Mouse (Mus musculus) midbrain, postnatal 0 days (tissue): Measurements from ENCODE around the gene Bcas3. TPM values are rescaled to one million over a fixed set of nuclear protein-coding genes. Genes with fewer than 3 reads are reported as not detected.

Experiments used
- ATAC-seq: fragments of 200-750 bp; cut with Nextera tagmentation; 2 replicates; pipeline ENCODE4 v1.8.0; 2017; ENCODE audit warnings: moderate number of reproducible peaks, mild to moderate bottlenecking, moderate TSS enrichment, moderate library complexity; ENCODE audit not compliant: low FRiP score
- DNase-seq: peaks from one replicate; pipeline ENCODE4 v3.0.0-alpha.2; 2015; ENCODE audit warnings: low spot score
- H3K27ac ChIP-seq: fragments of 300-500 bp; sonication (generic); 2 replicates; pipeline ENCODE4 v1.5.1; 2014; ENCODE audit warnings: low read depth, mild to moderate bottlenecking, low read length, mixed read lengths
- H3K27me3 ChIP-seq: fragments of 300-500 bp; sonication (generic); 2 replicates; pipeline ENCODE4 v1.6.1; 2014; ENCODE audit warnings: low read length, control low read depth, mixed read lengths; ENCODE audit not compliant: insufficient read depth
- H3K36me3 ChIP-seq: fragments of 300-500 bp; sonication (generic); 2 replicates; pipeline ENCODE4 v1.6.1; 2014; ENCODE audit warnings: low read length, control low read depth, mixed read lengths; ENCODE audit not compliant: insufficient read depth
- H3K4me1 ChIP-seq: fragments of 300-500 bp; sonication (generic); 2 replicates; pipeline ENCODE4 v1.6.1; 2014; ENCODE audit warnings: mild to moderate bottlenecking, control low read depth, antibody characterized with exemption, low read length, mixed read lengths; ENCODE audit not compliant: insufficient read depth
- H3K4me2 ChIP-seq: fragments of 300-500 bp; sonication (generic); 2 replicates; pipeline ENCODE4 v1.6.1; 2014; ENCODE audit warnings: low read depth, mild to moderate bottlenecking, low read length, mixed read lengths; ENCODE audit not compliant: poor library complexity, severe bottlenecking
- H3K4me3 ChIP-seq: fragments of 300-500 bp; sonication (generic); 2 replicates; pipeline ENCODE4 v1.5.1; 2014; ENCODE audit warnings: low read depth, mild to moderate bottlenecking, low read length, moderate library complexity
- H3K9ac ChIP-seq: fragments of 300-500 bp; sonication (generic); replicated peaks from 2 replicates; pipeline ENCODE4 v1.6.1; 2014; ENCODE audit warnings: mild to moderate bottlenecking, low read length, moderate library complexity, mixed read lengths; ENCODE audit not compliant: poor library complexity, severe bottlenecking
- H3K9me3 ChIP-seq: fragments of 300-500 bp; sonication (generic); 2 replicates; pipeline ENCODE4 v1.6.1; 2016; ENCODE audit warnings: low read length, control low read depth
- CTCF ChIP-seq: IDR thresholded peaks from 2 replicates; pipeline ENCODE4 v1.5.1; 2016; ENCODE audit warnings: antibody characterized with exemption, mild to moderate bottlenecking
- WGBS: fragments of 180-500 bp; shearing (Covaris S2); extraction: QIAGEN DNeasy Blood & Tissue Kit; methylation state at CpG from one replicate; pipeline ENCODE4 v1.1.7; 2014; 5-methylcytosine and 5-hydroxymethylcytosine counted together
- polyA plus RNA-seq: library from polyadenylated mRNA; unstranded; fragments of >200 nt; fragmentation: Nextera tagmentation; extraction: Ambion mirVana; gene quantifications from 2 replicates; pipeline ENCODE4 v1.2.1, GENCODE M21; 2015
- total RNA-seq: library from RNA; depleted of rRNA; stranded (reverse); fragments of >200 nt; gene quantifications from 2 replicates; pipeline ENCODE4 v1.2.3, GENCODE M21; 2014

The Bcas3 gene
- total and polyA plus RNA-seq, 2 experiments from 2014 or later, result 28.4 to 34.7 TPM

DNA sequence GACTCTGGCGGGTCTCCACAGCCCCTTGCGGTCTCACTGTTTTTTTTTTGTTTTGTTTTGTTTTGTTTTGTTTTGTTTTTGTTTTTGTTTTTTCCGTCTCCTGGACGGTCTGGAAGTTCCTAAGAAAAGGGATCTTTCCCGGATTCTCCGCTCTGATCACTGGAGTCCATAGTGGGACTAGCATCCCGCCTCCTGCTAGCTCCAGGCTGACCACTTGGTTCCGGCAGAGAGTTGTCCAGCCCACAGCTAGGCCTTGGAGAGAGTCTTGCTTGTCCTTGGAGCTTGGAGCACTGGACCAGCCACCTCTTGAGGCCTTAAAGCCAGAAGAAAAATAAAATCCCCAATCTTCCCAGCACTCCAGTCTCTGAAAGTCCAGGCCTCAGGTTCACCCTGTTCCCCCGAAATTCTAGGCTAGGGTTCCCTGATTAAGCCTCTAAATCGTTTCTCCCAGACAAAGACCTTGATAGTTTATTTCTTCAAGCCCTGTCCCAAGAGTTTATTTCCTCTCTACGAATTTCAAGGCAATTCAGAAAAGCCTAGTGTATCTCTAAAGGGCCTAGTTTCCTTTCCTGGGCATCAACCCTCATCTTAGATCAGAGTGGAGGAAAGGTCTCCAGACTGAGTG, 480.9 kb downstream of the Bcas3 start:
- no peak for TF ChIP-seq CTCF
- DNase-seq, result no peak

DNA sequence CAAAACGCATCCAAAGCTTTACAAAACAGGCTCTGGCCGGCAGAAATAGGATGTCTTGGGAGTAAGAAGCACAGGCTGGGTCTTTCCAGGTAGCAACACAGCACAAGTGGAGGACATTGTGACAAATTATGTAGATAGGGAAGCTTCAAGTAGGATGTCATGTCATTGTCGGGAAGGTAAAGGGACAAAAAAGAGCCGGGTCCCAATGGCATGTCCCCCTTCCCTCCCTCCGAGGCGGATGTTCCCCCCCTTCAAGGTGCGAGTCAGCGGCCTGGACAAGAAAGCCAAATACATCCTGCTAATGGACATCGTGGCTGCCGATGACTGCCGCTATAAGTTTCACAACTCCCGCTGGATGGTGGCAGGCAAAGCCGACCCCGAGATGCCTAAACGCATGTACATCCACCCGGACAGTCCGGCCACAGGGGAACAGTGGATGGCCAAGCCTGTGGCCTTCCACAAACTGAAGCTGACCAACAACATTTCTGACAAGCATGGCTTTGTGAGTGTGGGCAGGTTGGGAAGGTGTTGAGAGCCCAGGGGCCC, 481.5 kb downstream of the Bcas3 start:
- no peaks in the 10 kb centered on the region for H3K4me1 ChIP-seq
- no peaks in the 10 kb centered on the region for H3K9me3 ChIP-seq
- peak overlapping the region; percentile 16; the same call in 1 of the 2 replicates for H3K4me3 ChIP-seq
- WGBS, result 7% methylated on average over 17 of the region's 17 CpGs
- H3K36me3 ChIP-seq, result no peaks in the 10 kb centered on the region
- DNase-seq, result no peak
- H3K4me2 ChIP-seq, result no peak overlapping the region
- H3K9ac ChIP-seq, result no peak overlapping the region
- no peak for ATAC-seq
- no peak for TF ChIP-seq CTCF
- H3K27me3 ChIP-seq, result peaks cover 83% of the 10 kb centered on the region
- H3K27ac ChIP-seq, result no peak overlapping the region

More for the DNA sequence above, 480.9 kb downstream of the Bcas3 start:
- WGBS, result 7% methylated on average over 11 of the region's 11 CpGs
- Histone ChIP-seq H3K9ac (no peak overlapping the region), H3K27ac (no peak overlapping the region), H3K27me3 (peaks cover 84% of the 10 kb centered on the region), H3K4me2 (no peak overlapping the region), H3K36me3 (no peaks in the 10 kb centered on the region), H3K4me3 (peak overlapping the region; percentile 16; the same call in 1 of the 2 replicates), H3K4me1 (no peaks in the 10 kb centered on the region), H3K9me3 (no peaks in the 10 kb centered on the region)
- ATAC-seq, result no peak

DNA sequence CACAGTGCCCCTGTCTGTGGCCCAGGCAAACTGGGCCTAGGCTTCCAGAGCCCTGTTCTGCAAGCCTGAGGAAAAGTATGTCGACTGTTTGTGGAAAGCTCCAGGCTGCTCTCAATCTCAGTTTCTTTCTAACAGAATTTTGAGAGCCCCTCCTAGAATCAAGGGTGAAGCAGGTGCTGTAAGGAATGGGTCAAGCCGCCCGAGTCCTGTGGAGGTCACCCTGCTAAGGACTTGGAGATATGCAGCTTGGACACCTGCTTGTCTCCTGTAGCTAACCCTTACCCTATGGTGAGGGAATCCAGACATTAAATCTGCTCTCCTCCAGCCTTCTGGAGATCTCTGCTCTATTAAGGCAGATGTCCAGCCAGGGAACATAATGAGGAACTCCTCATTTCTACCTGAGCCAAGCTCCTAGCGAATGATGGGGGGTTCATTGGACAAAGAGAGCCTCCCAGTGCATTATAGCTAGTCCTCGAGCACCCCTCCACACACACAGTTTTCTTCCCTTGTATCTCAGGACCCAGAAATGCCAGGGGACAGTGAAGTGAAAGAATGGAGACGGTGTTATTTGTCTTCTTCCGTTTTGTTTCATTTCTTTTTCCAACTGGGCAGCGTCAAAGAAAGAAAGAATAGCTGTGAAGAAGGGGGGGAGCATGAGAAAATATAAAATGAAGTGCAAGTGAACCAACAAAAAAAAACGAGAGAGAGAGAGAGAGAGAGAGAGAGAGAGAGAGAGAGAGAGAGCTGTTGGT, 482.2 kb downstream of the Bcas3 start:
- DNase-seq (no peak), ATAC-seq (no peak)
- Histone ChIP-seq H3K36me3 (no peaks in the 10 kb centered on the region), H3K9ac (no peak overlapping the region), H3K27me3 (peaks cover 83% of the 10 kb centered on the region), H3K27ac (no peak overlapping the region), H3K4me3 (no peak overlapping the region), H3K9me3 (no peaks in the 10 kb centered on the region), H3K4me1 (no peaks in the 10 kb centered on the region), H3K4me2 (no peak overlapping the region)
- 10% methylated on average over 9 of the region's 9 CpGs for WGBS
- TF ChIP-seq CTCF, result no peak

DNA sequence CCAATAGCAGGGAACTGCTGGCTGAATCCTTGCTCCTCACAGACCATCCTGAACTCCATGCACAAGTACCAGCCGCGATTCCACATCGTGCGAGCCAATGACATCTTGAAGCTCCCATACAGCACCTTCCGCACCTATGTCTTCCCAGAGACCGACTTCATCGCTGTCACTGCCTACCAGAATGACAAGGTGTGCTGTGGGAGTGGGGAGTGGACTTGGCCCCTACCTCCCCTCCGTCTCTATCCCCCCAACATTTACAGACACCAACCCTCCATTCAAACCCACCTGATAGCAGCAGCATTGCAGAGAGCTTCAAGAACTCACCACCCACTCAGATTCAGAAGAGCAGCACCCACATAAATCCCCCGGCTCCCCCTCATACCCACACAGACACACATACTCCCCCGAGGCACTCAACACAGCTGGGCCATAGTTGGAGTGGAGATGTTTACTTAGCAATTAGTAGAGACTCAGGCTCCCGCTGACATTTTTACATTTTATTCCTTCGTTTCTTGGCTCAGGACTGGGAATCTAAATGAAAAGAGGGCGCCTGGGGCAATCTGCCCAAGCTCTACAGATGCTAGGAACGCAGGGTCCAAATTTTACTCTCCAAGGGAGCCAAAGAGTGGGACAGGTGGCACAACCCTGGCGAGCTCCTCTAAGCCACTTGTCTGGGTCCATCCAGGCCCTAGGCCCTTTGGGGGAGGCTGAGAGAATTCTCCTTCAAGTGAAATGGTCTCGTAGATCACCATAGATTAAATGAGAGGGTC, 483.0 kb downstream of the Bcas3 start:
- Histone ChIP-seq H3K4me1 (no peaks in the 10 kb centered on the region), H3K36me3 (no peaks in the 10 kb centered on the region), H3K4me2 (no peak overlapping the region), H3K9ac (no peak overlapping the region), H3K27ac (no peak overlapping the region), H3K27me3 (peaks cover 85% of the 10 kb centered on the region), H3K9me3 (no peaks in the 10 kb centered on the region), H3K4me3 (no peak overlapping the region)
- WGBS, result 4% methylated on average over 16 of the region's 16 CpGs
- DNase-seq (no peak), ATAC-seq (no peak)
- no peak for TF ChIP-seq CTCF

DNA sequence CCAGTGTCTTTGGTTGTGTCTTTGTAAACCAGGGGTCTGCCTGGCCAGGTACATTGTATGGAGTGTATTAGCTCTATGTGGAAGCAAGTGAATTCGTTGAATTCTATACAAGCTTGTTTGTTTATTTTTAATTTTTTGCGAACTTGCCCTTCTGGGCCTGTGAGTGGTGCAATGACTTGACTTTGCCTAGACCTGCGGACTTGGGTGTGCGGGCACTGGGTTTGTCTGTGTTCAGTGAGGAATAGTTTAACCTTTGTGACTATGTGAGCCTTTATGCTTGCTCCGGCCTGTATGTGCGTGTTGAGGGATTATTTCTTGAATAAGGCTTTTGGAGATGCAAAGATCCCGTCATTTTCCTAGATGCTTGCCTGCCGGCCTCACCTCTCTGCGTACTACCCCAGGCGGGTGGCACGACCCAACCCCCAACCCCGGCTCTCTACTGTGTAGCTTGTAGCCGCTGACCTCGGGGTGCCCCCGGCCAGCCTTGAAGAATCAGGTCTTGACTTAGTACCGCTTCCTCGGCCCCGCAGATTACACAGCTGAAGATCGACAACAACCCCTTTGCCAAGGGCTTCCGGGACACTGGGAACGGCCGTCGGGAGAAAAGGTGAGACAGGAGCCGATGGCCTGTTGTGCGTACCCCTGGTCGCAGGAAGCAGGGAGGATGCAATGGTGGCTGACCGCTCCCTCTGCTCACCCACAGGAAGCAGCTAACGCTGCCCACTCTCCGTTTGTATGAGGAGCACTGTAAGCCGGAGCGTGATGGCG, 483.7 kb downstream of the Bcas3 start:
- ATAC-seq (no peak), DNase-seq (no peak)
- H3K27ac ChIP-seq, result no peak overlapping the region
- no peaks in the 10 kb centered on the region for H3K36me3 ChIP-seq
- H3K4me3 ChIP-seq, result no peak overlapping the region
- H3K9ac ChIP-seq, result no peak overlapping the region
- H3K4me2 ChIP-seq, result no peak overlapping the region
- peaks cover 1% of the 10 kb centered on the region; the same call in 1 of the 2 replicates for H3K4me1 ChIP-seq
- under 1% methylated on average over 32 of the region's 32 CpGs for WGBS
- TF ChIP-seq CTCF, result no peak
- peaks cover 88% of the 10 kb centered on the region for H3K27me3 ChIP-seq
- no peaks in the 10 kb centered on the region for H3K9me3 ChIP-seq
